Mouse (Mus musculus) telencephalon, adult 2 months (tissue): ENCODE results near the gene Kif20b.

ENCODE experiments used
- DNase-seq: peaks from one replicate; pipeline ENCODE4 v3.0.0-alpha.2; 2011; ENCODE audit warnings: low read depth, low spot score

Kif20b gene

DNA sequence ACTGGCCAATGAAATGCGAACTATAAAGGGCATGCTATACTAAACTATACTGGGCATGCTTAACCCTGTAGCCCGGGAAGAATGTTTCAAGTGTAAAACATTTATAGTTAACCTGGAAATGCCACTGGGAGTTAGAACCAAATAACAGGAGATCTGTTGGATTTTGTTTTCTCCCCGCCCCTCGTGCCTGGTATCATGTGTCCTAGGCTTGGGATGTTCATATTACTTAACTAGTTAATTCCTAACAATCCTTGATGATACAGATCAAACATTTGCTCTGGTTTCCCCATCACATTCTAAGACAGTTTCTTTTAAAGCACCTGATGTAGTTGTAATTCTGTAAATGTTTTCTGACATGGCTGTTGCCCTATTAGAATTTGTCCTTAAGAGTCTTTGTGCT lies 2.1 kb upstream of the Kif20b start:
- DNase-seq = no peak

DNA sequence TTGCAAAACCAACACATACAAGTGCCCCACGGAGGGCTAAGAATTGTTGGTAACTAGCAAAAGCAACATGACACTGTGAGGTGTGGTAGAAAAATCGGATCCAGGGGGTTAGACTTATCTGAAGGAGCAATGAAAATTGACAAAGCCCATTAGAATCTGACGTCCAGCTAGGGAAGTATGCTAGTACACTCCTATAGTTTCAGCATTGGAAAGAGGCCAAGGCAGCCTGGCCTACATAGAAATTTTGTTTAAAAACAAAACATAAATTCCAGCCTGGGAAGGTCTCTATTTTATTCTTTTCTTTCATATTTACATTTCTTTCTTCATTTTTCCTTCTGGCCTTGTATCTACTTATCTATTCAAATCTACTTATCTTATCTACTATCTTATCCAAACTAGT lies 1.6 kb upstream of the Kif20b start:
- no peak for DNase-seq

- no peak for DNase-seq
These were observed 909 bp upstream of the Kif20b start for GRCm38 (mm10) chr19:34921253-34921651.

DNA sequence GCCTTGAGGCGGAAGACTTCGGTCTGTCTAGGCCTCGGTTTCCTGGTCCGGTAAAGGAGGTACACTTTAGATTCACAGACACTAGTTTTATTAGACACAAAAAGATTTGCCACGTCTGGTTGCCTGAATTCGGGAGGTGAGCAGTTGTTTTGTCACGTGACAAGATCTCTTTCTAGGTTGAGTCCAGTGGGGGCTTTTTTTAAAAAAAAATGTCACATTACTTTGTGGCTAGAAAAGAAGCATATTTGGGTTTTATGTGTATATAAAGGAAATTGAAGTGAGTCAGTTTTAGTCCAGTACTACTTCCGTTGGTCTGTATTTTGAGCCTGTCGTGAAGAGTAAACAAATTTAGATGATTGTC lies 422 bp downstream of the Kif20b start:
- no peak for DNase-seq

DNA sequence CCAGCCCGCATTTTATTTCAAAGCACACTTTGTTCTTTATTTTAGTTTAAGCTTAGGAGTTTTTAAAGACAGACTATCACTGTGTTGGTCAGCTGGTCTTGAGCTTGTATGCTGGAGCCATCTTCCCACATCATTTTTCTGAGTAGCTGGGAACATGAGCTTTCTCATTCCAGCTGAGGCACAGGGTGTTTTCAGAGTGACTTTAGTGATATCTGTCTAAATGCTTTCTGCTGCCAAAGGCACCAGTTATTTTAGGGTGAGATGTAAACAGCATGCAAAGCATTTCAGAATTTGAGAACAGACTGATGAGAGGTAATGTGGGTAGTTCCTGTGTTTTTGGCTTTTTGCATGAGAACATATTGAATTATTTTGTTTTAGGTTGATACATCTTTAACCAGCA lies 25.0 kb downstream of the Kif20b start:
- DNase-seq = peak; percentile 16

GRCm38 (mm10) chr19:34953842-34954541 lies 31.8 kb downstream of the Kif20b start:
- DNase-seq = no peak

DNA sequence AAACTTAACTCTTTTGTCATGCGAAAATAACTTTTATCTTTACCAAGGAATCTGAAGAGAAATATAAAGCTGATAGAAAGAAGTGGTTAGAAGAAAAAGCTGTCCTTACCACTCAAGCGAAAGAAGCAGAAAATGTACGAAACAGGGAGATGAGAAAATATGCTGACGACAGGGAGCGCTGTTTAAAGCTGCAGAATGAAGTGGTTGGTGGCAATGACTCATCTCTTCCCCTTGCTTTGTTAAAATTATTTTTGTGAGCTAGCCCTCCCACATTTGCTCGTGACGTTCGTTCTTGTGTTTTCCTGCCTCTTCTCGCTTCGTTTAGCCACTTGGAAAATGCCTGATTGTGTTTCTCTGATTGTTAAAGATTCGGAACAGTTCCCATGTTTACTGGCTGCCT lies 37.2 kb downstream of the Kif20b start:
- DNase-seq = peak; percentile 82

GRCm38 (mm10) chr19:34984742-34985141 lies 62.6 kb downstream of the Kif20b start:
- no peak for DNase-seq

- no peak for DNase-seq
These were observed 68.3 kb downstream of the Kif20b start for GRCm38 (mm10) chr19:34990443-34990842.

- DNase-seq = peak; percentile 26
These were observed 70.9 kb downstream of the Kif20b start for GRCm38 (mm10) chr19:34992969-34993527.

GRCm38 (mm10) chr19:35015058-35015457 lies 92.9 kb downstream of the Kif20b start:
- no peak for DNase-seq

- DNase-seq = no peak
These were observed 95.5 kb downstream of the Kif20b start for GRCm38 (mm10) chr19:35017474-35018208.

DNA sequence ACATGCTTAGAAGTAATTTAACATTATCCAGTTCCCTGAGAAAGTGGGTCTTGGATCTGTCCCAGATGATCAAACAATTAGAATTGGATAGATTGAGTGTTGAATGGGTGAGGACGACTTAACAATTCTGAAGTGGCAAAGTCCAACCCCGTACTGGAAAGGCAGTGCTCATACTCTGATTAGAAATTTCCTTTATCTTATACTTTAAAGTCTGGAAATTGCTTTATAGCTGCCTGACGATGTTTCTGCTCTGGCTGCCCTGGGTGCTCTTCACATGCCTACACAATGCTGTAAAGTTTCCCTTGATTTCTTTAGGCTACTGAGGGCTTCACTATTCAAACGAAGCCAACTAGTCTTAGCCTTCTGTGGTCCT lies 96.0 kb downstream of the Kif20b start:
- DNase-seq = no peak
